Mouse (Mus musculus) inflammation-experienced regulatory T-cells, adult 16 weeks (primary cell): ENCODE measurements around the gene Gm28374. TPM values are rescaled to one million over a fixed set of nuclear protein-coding genes. Genes with fewer than 3 reads are reported as not detected.

Experiments
- polyA plus RNA-seq: library from polyadenylated mRNA; unstranded; fragments of 100-300 nt; shearing (Covaris generic); gene quantifications from one replicate; pipeline ENCODE4 v1.2.1, GENCODE M21; 2017

Gm28374 gene
- polyA plus RNA-seq, result 0.73 TPM

DNA sequence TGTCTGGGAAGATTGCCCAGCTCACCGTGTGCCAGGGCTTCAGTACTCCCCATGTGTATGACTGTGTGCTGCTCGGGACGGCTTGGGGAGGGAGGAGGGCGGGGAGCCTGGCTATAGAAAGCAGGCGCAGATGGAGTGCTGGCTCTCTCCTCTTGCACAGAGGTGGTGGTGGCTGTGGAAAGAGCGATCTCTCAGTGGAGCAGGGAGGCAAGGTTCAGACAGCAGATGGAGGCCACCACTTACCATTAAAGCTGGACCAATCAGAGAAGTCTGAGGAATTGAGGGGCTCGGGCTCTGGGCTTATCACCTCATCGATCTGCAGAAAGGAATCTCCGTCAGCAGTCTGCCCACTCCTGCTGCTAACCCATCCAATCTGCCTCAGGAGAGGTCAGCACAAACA lies at the start of gene Gm28374:
Gm28374 (minus strand) TSS at position 101 of the 400 bp plus-strand sequence.

DNA sequence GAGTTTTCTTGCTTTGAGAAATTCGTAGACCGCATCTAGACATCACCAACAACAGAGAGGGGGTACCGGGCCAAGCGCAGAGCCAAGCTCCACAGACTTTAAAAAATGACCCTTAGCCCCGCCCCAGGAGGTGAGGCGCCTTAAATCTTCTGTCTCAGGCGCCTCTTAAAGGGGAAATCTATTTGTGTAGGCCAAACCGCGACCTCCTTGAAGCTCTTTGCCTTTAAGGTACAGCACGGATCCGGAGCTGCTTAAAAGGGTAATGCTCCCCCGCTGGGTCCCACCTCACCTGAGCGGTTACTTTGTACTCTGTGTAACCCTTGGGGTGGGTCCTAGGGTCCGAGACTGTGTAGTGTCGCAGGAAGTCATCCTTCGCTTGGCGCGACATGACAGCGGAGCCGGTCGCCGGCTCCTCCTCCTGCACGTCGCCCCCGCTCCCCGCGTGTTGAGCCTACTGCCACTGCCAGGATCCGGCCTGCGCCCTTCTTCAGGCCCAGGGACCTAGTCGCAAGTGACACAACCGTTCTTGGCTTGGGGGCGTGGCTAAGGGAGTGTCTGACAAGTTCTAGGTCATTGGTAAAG lies 45.8 kb upstream of the Gm28374 start, which contains the start of gene Snx15:
Snx15 (minus strand) TSS at position 545 of the 582 bp plus-strand sequence.

DNA sequence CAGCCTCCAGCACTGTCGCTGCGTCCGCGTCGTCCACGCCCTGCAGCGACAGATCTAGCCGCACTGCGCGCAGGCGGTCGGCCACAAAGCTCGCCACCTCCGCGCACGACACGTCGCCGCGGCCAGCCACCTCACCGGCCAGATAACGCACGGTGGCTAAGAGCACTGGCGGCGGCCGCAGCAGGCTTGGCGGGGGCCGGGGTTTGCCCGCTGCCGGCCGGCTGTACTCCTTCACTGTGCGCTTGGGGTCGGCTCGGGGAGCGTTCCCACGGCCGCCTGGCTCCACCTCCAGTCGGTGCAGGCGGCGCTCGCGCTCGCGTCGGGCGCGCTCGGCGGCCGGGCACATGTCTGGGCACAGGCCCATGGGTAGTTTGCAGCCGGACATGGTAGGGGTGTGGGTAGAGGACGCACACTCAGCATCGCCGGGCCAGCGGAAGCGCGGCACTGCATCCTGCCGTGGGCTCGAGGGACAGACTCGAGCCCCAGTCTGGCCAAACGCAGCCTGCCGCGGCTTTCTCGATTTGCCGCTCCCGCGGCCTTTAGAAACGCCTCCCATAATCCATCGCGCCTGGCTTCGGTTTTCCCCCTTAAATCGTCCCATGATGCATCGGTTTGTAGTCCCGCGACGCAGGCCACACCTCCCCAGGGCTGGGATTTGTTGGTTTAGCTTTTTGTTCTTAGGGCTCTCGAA lies 36.1 kb upstream of the Gm28374 start, which contains the start of gene Sac3d1:
Sac3d1 (minus strand) TSS at position 665 of the 691 bp plus-strand sequence.

DNA sequence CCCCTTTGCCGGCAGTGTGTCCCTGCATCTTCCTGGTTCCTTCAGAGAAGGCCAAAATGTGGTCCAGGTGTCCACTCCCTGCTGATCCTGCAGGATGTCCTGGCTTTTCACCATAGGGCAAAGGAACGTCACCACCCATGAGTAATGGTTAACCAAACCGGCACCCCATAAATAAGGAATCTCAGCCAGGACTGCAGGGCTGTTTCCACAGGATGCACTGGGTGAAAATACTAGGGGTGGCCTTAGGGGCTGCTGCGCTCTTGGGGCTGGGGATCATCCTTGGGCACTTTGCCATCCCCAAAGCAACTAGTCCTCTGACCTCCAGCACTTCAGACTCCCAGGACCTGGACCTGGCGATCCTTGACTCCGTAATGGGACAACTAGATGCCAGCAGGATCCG lies 23.5 kb upstream of the Gm28374 start, which contains the start of gene Naaladl1:
Naaladl1 (plus strand) TSS at position 197 of the 400 bp plus-strand sequence.

DNA sequence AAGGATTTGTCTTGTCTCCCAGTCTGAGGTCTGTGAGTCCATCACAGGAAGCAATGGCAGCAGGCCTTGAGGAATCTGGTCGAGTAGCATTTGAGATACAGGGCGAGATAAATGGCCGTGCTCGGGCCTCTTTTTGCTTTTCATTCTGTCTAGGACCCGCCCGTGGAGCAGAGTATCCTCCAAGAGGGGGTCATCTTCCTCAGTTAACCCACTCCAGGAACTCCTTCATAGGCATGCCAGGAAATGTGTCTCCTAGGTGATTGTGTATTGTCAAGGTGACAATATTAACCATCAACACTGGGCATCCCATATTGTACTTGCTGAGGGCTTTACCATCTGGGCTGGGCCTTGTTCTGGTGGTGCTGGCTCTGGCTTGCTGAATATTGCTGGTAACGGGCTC lies 12.1 kb upstream of the Gm28374 start, which contains the start of gene AC131692.1:
AC131692.1 (plus strand) TSS at position 301 of the 400 bp plus-strand sequence.

DNA sequence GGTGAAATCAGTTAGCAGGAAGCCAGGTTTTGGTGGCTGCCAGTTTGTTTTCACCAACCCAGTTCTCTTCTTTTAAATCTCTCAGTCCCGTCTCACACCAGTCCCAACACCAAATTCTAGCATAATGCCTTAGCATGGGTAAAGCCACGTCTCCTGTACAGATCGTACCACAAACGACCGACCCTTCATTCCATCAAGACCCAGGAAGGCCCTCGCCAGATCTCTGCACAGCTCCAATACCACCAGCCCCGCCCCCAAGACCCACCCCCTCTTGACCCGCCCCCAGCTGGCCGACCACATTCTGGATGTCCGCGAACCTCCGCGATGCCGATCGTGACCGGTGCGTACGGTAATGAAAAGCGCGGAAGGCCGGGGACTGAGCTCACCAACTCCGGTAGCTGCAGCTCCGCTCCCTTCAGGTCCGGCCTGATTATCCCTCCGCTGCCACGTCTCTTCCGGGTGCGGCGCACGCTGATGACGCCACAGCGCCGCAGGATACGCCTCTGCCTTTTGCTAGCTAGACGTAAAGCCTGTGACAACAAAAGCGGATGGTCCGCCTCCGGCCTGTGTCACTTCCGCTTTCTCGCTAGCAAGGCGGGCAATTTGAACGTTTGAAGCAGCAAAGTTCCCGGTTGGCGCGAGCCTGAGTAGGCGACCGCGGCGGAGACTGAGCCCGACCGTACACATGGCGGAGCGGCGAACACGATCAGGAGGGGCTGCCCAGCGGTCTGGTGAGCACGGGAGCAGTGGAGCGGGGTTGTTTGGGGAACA lies 2.6 kb upstream of the Gm28374 start, which contains the start of the genes Zfpl1 and Cdca5:
Zfpl1 (minus strand) TSS at position 479 of the 771 bp plus-strand sequence.
Cdca5 (plus strand) TSS at position 506 of the 771 bp plus-strand sequence.

DNA sequence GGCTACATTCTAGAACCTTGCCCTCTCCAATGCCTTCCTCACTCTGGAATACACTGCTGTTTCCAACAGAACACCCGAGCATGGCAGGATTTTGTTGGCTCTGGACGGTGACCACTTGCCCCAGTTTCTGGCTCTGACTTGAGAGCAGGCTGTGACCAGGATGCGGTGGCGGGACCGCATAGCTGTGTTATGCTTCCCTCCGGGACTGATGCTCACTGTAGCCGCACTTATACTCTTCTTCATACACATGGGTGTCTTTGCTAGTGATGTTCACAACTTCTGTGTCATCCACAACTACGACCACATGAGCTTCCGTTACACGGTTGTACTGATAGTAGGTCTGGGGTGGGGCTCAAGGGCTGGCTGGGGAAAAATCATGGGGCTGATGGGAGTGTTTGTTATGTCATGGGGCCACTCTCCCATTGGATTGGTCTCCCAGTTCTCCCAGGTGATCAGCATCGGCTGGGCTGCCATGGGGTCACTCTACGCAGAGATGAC lies 2.0 kb downstream of the Gm28374 start, which contains the start of gene Tmem262:
Tmem262 (plus strand) TSS at position 51 of the 498 bp plus-strand sequence.

DNA sequence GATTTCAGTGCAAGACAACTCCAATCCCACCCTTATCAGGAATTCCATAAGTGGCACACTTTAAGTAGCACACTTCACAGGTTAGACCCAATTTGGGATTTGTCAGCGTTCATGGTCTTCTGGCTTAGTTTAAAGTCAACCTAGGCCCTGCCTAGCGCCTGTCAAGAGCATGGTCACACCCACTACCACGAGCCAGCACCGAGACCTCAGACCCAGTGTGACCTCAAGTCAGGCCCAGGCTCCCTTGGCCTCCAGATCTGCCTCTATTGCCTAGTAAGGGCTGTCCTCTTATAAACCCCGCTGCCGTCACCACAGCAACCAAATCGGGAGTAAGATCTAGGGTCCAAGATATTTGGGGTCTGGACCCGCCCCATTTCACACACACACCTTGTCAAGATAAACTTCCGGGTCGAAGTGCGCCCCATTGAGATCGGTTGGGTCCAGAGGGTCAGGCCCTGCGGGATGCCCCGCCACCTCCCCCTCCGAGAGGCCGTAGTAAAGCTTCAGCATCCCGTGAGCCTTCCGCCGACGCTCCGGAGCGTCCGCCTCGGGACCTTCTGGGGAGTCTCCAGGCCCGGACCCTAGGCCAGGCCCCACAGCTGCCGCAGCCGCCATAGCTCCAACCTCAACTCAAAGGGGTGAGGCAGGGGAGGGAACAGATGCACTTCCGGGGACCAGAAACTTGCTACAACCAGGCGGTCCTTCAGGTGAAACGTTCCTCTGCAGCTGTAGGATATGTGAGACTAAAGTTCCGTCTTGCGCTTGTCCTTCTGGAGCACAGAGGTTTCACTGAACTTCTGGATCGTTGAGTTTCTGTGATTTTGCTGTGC lies 5.3 kb downstream of the Gm28374 start, which contains the start of gene Vps51:
Vps51 (minus strand) TSS at position 668 of the 830 bp plus-strand sequence.

DNA sequence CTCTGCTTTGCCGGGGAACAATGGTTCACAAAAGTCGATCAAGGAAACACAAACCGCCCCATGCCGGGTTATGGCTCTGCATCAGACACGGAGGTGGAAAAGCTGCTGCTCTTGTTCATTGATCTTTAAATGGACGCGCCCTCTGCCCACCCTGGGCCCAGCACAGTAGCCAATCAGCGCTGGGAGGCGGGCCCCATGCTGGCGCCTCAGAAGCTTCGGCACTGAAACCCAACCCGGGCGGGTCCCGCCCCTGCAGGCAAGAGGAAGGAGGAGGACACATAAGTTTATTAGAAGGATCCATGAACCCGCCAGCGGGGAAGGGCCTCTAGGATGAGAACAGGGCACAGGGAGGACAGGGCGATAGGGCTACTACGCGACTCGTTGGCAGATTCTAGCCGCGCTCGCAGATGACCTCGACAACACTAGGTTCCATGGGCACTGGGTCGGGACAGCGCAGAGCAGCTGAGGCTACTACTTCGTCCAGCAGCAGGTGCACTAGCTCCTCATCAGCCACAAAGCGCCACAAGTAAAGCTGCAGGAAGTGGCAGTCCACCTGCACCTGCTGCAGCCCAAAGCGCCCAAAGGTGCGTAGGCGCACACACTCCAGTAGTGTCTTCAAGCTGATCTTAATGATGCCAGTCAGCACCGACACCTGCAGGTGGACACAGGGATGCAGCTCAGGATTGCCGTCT lies 14.2 kb downstream of the Gm28374 start, which contains the start of gene Tm7sf2:
Tm7sf2 (minus strand) TSS at position 650 of the 692 bp plus-strand sequence.

DNA sequence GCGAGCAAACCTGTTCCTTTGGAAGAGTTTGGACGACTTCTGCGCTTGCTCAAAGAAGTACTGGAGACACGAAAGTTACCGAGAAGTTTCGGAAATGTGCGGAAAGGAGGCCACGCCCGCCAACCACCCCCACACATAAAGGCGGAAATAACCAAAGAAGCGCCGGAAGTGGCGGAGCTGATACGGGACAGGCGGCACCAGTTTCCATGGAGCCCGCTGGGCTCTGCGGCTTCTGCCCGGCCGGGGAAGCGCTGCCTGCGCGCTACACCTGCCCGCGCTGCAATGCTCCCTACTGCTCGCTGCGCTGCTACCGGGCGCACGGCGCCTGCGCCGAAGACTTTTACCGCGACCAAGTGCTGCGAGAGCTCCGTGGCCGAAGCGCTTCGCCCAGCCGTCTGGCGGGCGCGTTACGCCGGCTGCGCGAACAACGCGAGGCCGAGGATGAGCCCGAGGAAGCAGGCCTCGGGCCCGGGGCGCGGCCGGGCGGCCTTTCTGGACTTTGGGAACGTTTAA lies 21.0 kb downstream of the Gm28374 start, which contains the start of gene Znhit2:
Znhit2 (plus strand) TSS at position 172 of the 513 bp plus-strand sequence.

DNA sequence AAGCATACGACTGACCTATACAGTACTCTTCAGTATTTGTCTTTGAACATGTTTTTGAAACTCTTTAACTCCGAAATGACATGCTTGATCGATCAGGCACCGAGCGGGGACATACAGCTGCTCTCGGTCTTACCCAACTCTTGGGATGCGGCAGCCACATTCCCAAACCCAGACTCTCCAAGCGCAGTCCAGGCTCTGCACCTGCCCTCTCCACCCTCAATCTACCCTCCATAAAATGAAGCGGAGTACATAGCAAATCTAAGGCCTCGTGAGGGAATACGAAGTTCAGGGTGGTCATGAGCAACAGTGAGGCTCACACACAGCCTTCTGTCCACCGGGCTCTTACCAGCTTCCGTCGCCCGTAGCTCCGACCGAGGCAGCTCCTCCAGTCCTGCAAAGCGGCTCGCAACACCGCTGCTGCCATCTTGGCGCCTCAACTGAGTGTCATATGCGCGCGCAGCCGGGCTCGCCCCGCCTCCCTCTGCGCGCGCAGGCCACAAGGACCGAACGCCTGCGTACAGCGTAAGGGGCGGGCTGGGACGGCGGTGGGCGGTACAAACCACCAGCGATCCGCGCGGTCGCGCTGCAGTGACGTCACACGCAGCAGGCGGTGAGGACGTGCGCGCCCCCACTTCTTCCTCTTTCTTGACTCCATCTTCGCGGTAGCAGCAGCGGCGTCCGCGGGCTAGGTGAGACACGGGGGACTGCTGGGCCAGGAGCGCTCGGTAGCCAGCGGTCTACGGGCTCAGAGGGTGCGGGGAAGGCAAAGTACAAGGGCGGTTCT lies 24.6 kb downstream of the Gm28374 start, which contains the start of the genes Mrpl49 and Fau:
Mrpl49 (minus strand) TSS at position 473 of the 784 bp plus-strand sequence.
Fau (plus strand) TSS at position 532 of the 784 bp plus-strand sequence.

DNA sequence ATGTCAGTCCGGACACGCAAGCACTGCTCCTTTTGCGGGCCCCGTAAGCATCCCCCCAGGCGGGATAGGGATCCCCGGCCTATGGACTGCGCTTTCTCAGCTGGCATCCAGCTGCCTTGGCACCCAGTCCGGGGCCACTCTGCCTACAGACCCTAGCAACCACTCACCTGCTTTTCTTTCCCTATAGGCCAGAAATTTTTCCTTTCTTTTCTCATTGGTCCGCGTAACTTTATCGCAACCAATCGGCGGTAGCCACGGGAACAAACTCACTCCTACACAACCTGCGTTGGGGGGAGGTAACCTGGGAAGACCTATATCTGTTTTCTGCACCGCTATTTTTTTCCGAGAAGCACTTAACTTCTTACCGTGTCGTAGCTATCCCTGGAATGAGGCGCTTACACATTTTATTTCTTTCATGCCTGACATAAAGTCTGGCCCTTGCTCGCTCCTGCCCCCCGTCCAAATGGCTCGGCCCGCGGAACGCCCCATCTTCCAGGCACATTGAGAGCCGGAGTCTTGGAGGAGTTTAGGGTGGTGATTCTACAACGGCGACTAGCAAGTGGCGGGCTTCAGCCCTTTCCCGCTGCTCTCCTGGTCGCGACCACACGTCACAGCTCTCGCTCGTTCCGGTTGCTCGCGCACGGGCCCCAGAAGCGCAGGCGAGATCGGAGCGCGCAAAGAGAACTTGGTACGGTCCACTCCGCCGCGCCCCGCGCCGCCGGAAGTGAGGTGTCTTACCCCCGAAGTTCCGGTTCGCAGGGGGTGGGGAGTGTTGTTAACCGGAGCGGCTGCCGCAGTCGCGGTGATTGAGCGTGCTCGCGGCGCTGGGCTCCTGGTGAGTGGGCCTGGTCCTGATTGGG lies 35.5 kb downstream of the Gm28374 start, which contains the start of gene Syvn1:
Syvn1 (plus strand) TSS at position 283 of the 860 bp plus-strand sequence.

Other genes with a start within 250 kb of the Gm28374 start
- 341 TPM for gene Frmd8, start 207.0 kb downstream of the Gm28374 start, polyA plus RNA-seq
- 49.6 TPM for gene Slc25a45, start 204.4 kb downstream of the Gm28374 start, polyA plus RNA-seq
- gene Tigd3, start 188.1 kb downstream of the Gm28374 start, polyA plus RNA-seq, result 0.65 TPM
- 210 TPM for gene Dpf2, start 169.2 kb downstream of the Gm28374 start, polyA plus RNA-seq
- gene Cdc42ep2, start 157.4 kb downstream of the Gm28374 start, polyA plus RNA-seq, result 0.34 TPM
- 56.4 TPM for gene Pola2, start 118.1 kb downstream of the Gm28374 start, polyA plus RNA-seq
- not detected for gene Slc22a20, start 96.1 kb downstream of the Gm28374 start, polyA plus RNA-seq
- 71.0 TPM for gene Capn1, start 66.4 kb downstream of the Gm28374 start, polyA plus RNA-seq
- 63.0 TPM for gene Syvn1, start 35.7 kb downstream of the Gm28374 start, polyA plus RNA-seq
- 56.0 TPM for gene Mrpl49, start 24.5 kb downstream of the Gm28374 start, polyA plus RNA-seq
- gene Fau, start 24.4 kb downstream of the Gm28374 start, polyA plus RNA-seq, result 820 TPM
- gene Znhit2, start 21.1 kb downstream of the Gm28374 start, polyA plus RNA-seq, result 10.9 TPM
- gene Tm7sf2, start 13.9 kb downstream of the Gm28374 start, polyA plus RNA-seq, result 20.5 TPM
- gene Vps51, start 5.0 kb downstream of the Gm28374 start, polyA plus RNA-seq, result 98.9 TPM
- gene Tmem262, start 2.2 kb downstream of the Gm28374 start, polyA plus RNA-seq, result not detected
- 53.7 TPM for gene Zfpl1, start 2.7 kb upstream of the Gm28374 start, polyA plus RNA-seq
- gene Cdca5, start 2.7 kb upstream of the Gm28374 start, polyA plus RNA-seq, result 5.6 TPM
- not detected for gene AC131692.1, start 12.2 kb upstream of the Gm28374 start, polyA plus RNA-seq
- not detected for gene Naaladl1, start 23.5 kb upstream of the Gm28374 start, polyA plus RNA-seq
- 2.7 TPM for gene Sac3d1, start 36.4 kb upstream of the Gm28374 start, polyA plus RNA-seq
- 43.1 TPM for gene Snx15, start 46.0 kb upstream of the Gm28374 start, polyA plus RNA-seq
- gene Batf2, start 58.7 kb upstream of the Gm28374 start, polyA plus RNA-seq, result not detected
- gene Arl2, start 59.3 kb upstream of the Gm28374 start, polyA plus RNA-seq, result 25.0 TPM
- 0.28 TPM for gene Majin, start 102.1 kb upstream of the Gm28374 start, polyA plus RNA-seq
- not detected for gene Gpha2, start 144.1 kb upstream of the Gm28374 start, polyA plus RNA-seq
- 14.8 TPM for gene Ppp2r5b, start 153.6 kb upstream of the Gm28374 start, polyA plus RNA-seq
- gene Atg2a, start 159.4 kb upstream of the Gm28374 start, polyA plus RNA-seq, result 48.1 TPM
- 25.5 TPM for gene Ehd1, start 194.5 kb upstream of the Gm28374 start, polyA plus RNA-seq
- 0.37 TPM for gene Cdc42bpg, start 224.2 kb upstream of the Gm28374 start, polyA plus RNA-seq